Mouse (Mus musculus): ENCODE data around the gene Dpagt1.

GRCm38 (mm10) chr9:44373386-44373785 is 47.6 kb downstream of the Dpagt1 start:
- TF ChIP-seq MAX (IDR thresholded peaks at IDR 0.05) (no peak), CTCF (IDR thresholded peaks at IDR 0.05; ENCODE audit: control insufficient read depth, insufficient read depth, insufficient read length) (no peak)
